Mouse (Mus musculus): Measurements from ENCODE around the gene Nek4. TPM values are rescaled to one million over a fixed set of nuclear protein-coding genes. Genes with fewer than 3 reads are reported as not detected.

Nek4 gene
- polyA plus RNA-seq, 1 experiment from 2014 or later: 10.9 TPM

GRCm38 (mm10) chr14:30943860-30944674 is 7.1 kb upstream of the Nek4 start:
- H3K36me3 ChIP-seq (ENCODE audit: control insufficient read depth, insufficient read depth, low read length): no peaks in the 10 kb centered on the region
- H3K4me2 ChIP-seq (ENCODE audit: low read length): no peak overlapping the region
- 66% methylated on average over 11 of the region's 11 CpGs for WGBS
- H3K4me1 ChIP-seq (replicated peaks; ENCODE audit: control insufficient read depth, insufficient read depth, low read length): no peaks in the 10 kb centered on the region
- H3K4me3 ChIP-seq (ENCODE audit: low read depth, low read length): no peak overlapping the region
- H3K27me3 ChIP-seq (replicated peaks; ENCODE audit: control insufficient read depth, insufficient read depth, low read length): no peaks in the 10 kb centered on the region
- no peaks in the 10 kb centered on the region for H3K9me3 ChIP-seq (ENCODE audit: control insufficient read depth, low read length)
- no peak; the same call in 1 of the 2 replicates for ATAC-seq (replicated peaks; ENCODE audit: low FRiP score, low TSS enrichment, low read depth)
- no peak overlapping the region for H3K9ac ChIP-seq (ENCODE audit: low read length)
- DNase-seq (ENCODE audit: low spot score): peak; percentile 83
- H3K27ac ChIP-seq (ENCODE audit: low read depth): no peak overlapping the region

DNA sequence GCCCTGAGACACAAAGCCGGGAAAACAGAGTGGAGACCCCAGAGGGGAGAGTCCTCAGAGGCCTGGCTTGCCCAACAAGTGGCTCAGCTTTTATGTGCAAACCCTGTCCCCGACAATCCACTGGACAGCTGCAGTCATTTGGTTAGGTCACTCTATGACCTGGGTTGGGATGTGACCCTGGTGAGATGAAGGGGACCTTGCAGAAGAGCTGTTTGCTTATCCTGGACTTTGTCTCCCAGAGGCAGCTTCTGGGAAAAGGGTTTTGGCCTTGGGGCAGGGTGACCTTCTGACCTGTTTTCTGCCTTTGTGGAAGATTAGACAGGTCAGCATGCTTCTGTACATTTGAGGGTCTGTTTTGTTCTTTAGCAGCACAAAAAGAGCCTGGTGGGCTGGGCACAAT is 6.4 kb upstream of the Nek4 start:
- no peak overlapping the region for H3K4me2 ChIP-seq (ENCODE audit: low read length)
- no peak overlapping the region for H3K4me3 ChIP-seq (ENCODE audit: low read depth, low read length)
- H3K36me3 ChIP-seq (ENCODE audit: control insufficient read depth, insufficient read depth, low read length): no peaks in the 10 kb centered on the region
- no peaks in the 10 kb centered on the region for H3K4me1 ChIP-seq (replicated peaks; ENCODE audit: control insufficient read depth, insufficient read depth, low read length)
- no peaks in the 10 kb centered on the region for H3K9me3 ChIP-seq (ENCODE audit: control insufficient read depth, low read length)
- DNase-seq (ENCODE audit: low spot score): no peak
- ATAC-seq (replicated peaks; ENCODE audit: low FRiP score, low TSS enrichment, low read depth): no peak
- WGBS: 69% methylated on average over 2 of the region's 2 CpGs
- no peaks in the 10 kb centered on the region for H3K27me3 ChIP-seq (replicated peaks; ENCODE audit: control insufficient read depth, insufficient read depth, low read length)
- no peak overlapping the region for H3K27ac ChIP-seq (ENCODE audit: low read depth)
- no peak overlapping the region for H3K9ac ChIP-seq (ENCODE audit: low read length)

DNA sequence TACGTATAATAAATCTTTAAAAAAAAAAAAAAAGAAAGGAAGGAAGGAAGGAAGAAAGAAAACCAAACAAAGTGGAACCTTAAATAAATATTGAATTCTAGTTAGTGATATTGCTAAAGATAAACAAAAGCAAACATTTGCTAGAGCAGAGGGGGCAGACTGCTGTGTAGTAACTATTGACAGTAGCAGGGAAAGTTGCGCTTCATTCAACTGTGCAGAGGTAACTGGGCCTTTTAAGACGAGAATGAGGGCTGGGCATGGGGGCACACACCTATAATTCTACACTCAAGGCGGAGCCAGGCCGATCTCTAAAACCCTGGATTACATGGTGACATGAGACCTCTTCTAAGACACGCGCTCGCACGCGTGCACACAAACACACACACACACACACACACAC is 1.2 kb upstream of the Nek4 start:
- H3K4me2 ChIP-seq (ENCODE audit: low read length): no peak overlapping the region
- H3K27ac ChIP-seq (ENCODE audit: low read depth): no peak overlapping the region
- H3K27me3 ChIP-seq (replicated peaks; ENCODE audit: control insufficient read depth, insufficient read depth, low read length): no peaks in the 10 kb centered on the region
- H3K9me3 ChIP-seq (ENCODE audit: control insufficient read depth, low read length): no peaks in the 10 kb centered on the region
- DNase-seq (ENCODE audit: low spot score) (no peak), ATAC-seq (replicated peaks; ENCODE audit: low FRiP score, low TSS enrichment, low read depth) (no peak)
- H3K9ac ChIP-seq (ENCODE audit: low read length): no peak overlapping the region
- peaks cover 4% of the 10 kb centered on the region; the same call in 1 of the 2 replicates for H3K36me3 ChIP-seq (ENCODE audit: control insufficient read depth, insufficient read depth, low read length)
- no peak overlapping the region for H3K4me3 ChIP-seq (ENCODE audit: low read depth, low read length)
- 94% methylated on average over 10 of the region's 10 CpGs for WGBS
- H3K4me1 ChIP-seq (replicated peaks; ENCODE audit: control insufficient read depth, insufficient read depth, low read length): peaks cover 5% of the 10 kb centered on the region; the same call in 1 of the 2 replicates

DNA sequence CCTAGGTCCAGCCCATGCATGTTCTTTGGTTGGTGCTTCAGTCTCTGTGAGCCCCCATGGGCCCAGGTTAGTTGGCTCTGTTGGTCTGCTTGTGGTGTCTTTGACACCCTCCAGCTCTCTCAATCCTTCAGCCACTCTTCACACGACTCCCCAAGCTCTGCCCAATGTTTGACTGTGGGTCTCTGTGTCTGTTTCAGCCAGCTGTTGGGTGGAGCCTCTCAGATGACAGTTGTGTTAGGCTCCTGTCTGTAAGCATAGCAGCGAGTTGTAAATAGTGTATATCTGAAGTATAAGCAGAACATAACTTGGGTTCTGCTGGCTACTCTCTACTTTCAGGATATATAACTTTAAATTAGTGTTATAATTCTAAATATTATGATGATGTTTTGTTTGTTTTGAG is 7.3 kb downstream of the Nek4 start:
- ATAC-seq (replicated peaks; ENCODE audit: low FRiP score, low TSS enrichment, low read depth): no peak
- WGBS: 63% methylated on average over 2 of the region's 2 CpGs

DNA sequence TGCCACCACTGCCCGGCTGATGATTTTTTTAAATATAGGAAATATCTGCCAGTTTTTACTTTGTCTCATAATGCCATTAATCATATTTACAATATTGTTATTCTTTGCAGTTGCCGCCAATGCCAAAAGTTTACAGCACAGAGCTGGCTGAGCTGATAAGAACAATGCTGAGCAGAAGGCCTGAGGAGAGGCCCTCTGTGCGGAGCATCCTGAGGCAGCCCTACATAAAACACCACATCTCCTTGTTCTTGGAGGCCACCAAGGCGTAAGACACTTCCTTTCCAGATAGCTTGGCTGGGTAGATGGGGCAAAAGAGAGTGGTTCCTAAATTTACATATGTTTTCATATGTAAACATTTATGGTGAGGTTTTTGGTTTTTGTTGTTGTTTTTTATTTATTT is 7.9 kb downstream of the Nek4 start:
- WGBS: 92% methylated on average over 4 of the region's 4 CpGs
- Histone ChIP-seq H3K36me3 (ENCODE audit: control insufficient read depth, insufficient read depth, low read length) (peaks cover 17% of the 10 kb centered on the region), H3K4me3 (ENCODE audit: low read depth, low read length) (no peak overlapping the region), H3K27ac (ENCODE audit: low read depth) (no peak overlapping the region), H3K9ac (ENCODE audit: low read length) (no peak overlapping the region), H3K4me1 (replicated peaks; ENCODE audit: control insufficient read depth, insufficient read depth, low read length) (no peaks in the 10 kb centered on the region), H3K4me2 (ENCODE audit: low read length) (no peak overlapping the region), H3K9me3 (ENCODE audit: control insufficient read depth, low read length) (no peaks in the 10 kb centered on the region), H3K27me3 (replicated peaks; ENCODE audit: control insufficient read depth, insufficient read depth, low read length) (no peaks in the 10 kb centered on the region)
- ATAC-seq (replicated peaks; ENCODE audit: low FRiP score, low TSS enrichment, low read depth) (no peak), DNase-seq (ENCODE audit: low spot score) (no peak)

More for the DNA sequence above, 7.3 kb downstream of the Nek4 start:
- Histone ChIP-seq H3K4me1 (replicated peaks; ENCODE audit: control insufficient read depth, insufficient read depth, low read length) (no peaks in the 10 kb centered on the region), H3K9ac (ENCODE audit: low read length) (no peak overlapping the region), H3K9me3 (ENCODE audit: control insufficient read depth, low read length) (no peaks in the 10 kb centered on the region), H3K27me3 (replicated peaks; ENCODE audit: control insufficient read depth, insufficient read depth, low read length) (no peaks in the 10 kb centered on the region), H3K4me3 (ENCODE audit: low read depth, low read length) (no peak overlapping the region), H3K36me3 (ENCODE audit: control insufficient read depth, insufficient read depth, low read length) (peaks cover 17% of the 10 kb centered on the region), H3K4me2 (ENCODE audit: low read length) (no peak overlapping the region), H3K27ac (ENCODE audit: low read depth) (no peak overlapping the region)
- DNase-seq (ENCODE audit: low spot score): no peak

- no peaks in the 10 kb centered on the region for H3K4me1 ChIP-seq (replicated peaks; ENCODE audit: control insufficient read depth, insufficient read depth, low read length)
- no peak overlapping the region for H3K9ac ChIP-seq (ENCODE audit: low read length)
- no peak overlapping the region for H3K4me3 ChIP-seq (ENCODE audit: low read depth, low read length)
- no peaks in the 10 kb centered on the region for H3K9me3 ChIP-seq (ENCODE audit: control insufficient read depth, low read length)
- DNase-seq (ENCODE audit: low spot score) (no peak), ATAC-seq (replicated peaks; ENCODE audit: low FRiP score, low TSS enrichment, low read depth) (no peak)
- 91% methylated on average over 1 of the region's 1 CpGs for WGBS
- H3K27ac ChIP-seq (ENCODE audit: low read depth): no peak overlapping the region
- no peak overlapping the region for H3K4me2 ChIP-seq (ENCODE audit: low read length)
- no peaks in the 10 kb centered on the region for H3K27me3 ChIP-seq (replicated peaks; ENCODE audit: control insufficient read depth, insufficient read depth, low read length)
- peaks cover 12% of the 10 kb centered on the region for H3K36me3 ChIP-seq (ENCODE audit: control insufficient read depth, insufficient read depth, low read length)
These were observed 9.2 kb downstream of the Nek4 start for GRCm38 (mm10) chr14:30960366-30960765.

GRCm38 (mm10) chr14:30974204-30974603 is 23.0 kb downstream of the Nek4 start:
- no peak for DNase-seq (ENCODE audit: low spot score)

DNA sequence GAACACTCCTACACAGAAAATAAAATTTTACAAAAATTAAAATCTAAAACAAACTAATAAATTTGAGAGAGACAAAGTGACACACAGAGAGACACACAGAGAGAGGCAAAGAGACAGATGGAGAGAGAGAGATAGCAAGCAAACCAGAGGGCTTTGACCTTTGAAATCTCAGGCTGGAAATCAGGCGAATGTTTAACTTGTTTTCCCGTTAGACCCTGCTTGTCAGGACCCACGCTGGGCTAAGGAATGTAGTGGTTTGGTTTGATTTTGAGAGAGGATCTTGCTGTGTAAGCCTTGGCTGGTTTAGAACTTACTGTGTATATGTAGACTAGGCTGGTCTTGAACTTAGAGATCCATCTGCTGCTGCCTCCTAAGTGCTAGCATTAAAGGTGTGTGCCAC is 25.0 kb downstream of the Nek4 start:
- Histone ChIP-seq H3K27me3 (replicated peaks; ENCODE audit: control insufficient read depth, insufficient read depth, low read length) (no peaks in the 10 kb centered on the region), H3K27ac (ENCODE audit: low read depth) (no peak overlapping the region), H3K9me3 (ENCODE audit: control insufficient read depth, low read length) (no peaks in the 10 kb centered on the region), H3K9ac (ENCODE audit: low read length) (no peak overlapping the region), H3K36me3 (ENCODE audit: control insufficient read depth, insufficient read depth, low read length) (peaks cover 16% of the 10 kb centered on the region; the same call in 1 of the 2 replicates), H3K4me2 (ENCODE audit: low read length) (no peak overlapping the region), H3K4me3 (ENCODE audit: low read depth, low read length) (no peak overlapping the region), H3K4me1 (replicated peaks; ENCODE audit: control insufficient read depth, insufficient read depth, low read length) (no peaks in the 10 kb centered on the region)
- ATAC-seq (replicated peaks; ENCODE audit: low FRiP score, low TSS enrichment, low read depth) (no peak), DNase-seq (ENCODE audit: low spot score) (no peak)
- 52% methylated on average over 3 of the region's 3 CpGs for WGBS

More at GRCm38 (mm10) chr14:30974204-30974603, 23.0 kb downstream of the Nek4 start:
- no peak overlapping the region for H3K9ac ChIP-seq (ENCODE audit: low read length)
- no peak overlapping the region for H3K27ac ChIP-seq (ENCODE audit: low read depth)
- ATAC-seq (replicated peaks; ENCODE audit: low FRiP score, low TSS enrichment, low read depth): no peak
- no peak overlapping the region for H3K4me2 ChIP-seq (ENCODE audit: low read length)
- H3K9me3 ChIP-seq (ENCODE audit: control insufficient read depth, low read length): no peaks in the 10 kb centered on the region
- 78% methylated on average over 6 of the region's 6 CpGs for WGBS
- H3K4me1 ChIP-seq (replicated peaks; ENCODE audit: control insufficient read depth, insufficient read depth, low read length): no peaks in the 10 kb centered on the region
- no peak overlapping the region for H3K4me3 ChIP-seq (ENCODE audit: low read depth, low read length)
- H3K36me3 ChIP-seq (ENCODE audit: control insufficient read depth, insufficient read depth, low read length): peaks cover 22% of the 10 kb centered on the region; the same call in 1 of the 2 replicates
- no peaks in the 10 kb centered on the region for H3K27me3 ChIP-seq (replicated peaks; ENCODE audit: control insufficient read depth, insufficient read depth, low read length)

GRCm38 (mm10) chr14:30996417-30996816 is 45.2 kb downstream of the Nek4 start:
- DNase-seq (ENCODE audit: low spot score) (no peak), ATAC-seq (replicated peaks; ENCODE audit: low FRiP score, low TSS enrichment, low read depth) (no peak)
- Histone ChIP-seq H3K4me1 (replicated peaks; ENCODE audit: control insufficient read depth, insufficient read depth, low read length) (no peaks in the 10 kb centered on the region; the same call in 1 of the 2 replicates), H3K27me3 (replicated peaks; ENCODE audit: control insufficient read depth, insufficient read depth, low read length) (no peaks in the 10 kb centered on the region), H3K9me3 (ENCODE audit: control insufficient read depth, low read length) (no peaks in the 10 kb centered on the region), H3K9ac (ENCODE audit: low read length) (no peak overlapping the region), H3K4me2 (ENCODE audit: low read length) (no peak overlapping the region), H3K27ac (ENCODE audit: low read depth) (no peak overlapping the region), H3K4me3 (ENCODE audit: low read depth, low read length) (no peak overlapping the region), H3K36me3 (ENCODE audit: control insufficient read depth, insufficient read depth, low read length) (peaks cover 18% of the 10 kb centered on the region; the same call in 1 of the 2 replicates)
